Mouse (Mus musculus) layer of hippocampus, adult 11-12 months (tissue): ENCODE data around the gene Slc5a5.

Experiments used
- DNase-seq: peaks from one replicate; pipeline ENCODE4 v3.0.0; 2022; ENCODE audit warnings: low spot score

Slc5a5 gene

DNA sequence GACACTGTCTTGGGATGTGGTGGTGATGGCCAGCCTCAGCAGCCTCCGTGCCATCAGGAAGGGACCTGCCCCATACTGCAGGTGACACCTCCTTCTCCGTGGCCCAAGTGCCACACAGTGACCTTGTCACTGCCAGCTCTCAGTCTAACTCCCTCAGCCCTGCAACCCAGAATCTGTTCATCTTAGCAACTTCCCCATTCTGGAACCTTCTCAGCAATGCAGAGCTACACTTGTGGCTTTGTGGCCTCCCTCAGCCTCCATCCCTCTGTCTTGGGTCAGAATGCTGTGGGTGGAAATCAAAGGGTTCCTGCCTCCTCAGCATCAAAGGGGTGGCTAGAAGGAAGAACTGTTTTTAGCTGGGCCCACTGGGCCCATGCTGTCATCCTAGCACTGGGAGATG, 38.7 kb downstream of the Slc5a5 start:
- peak; percentile 12 for DNase-seq

DNA sequence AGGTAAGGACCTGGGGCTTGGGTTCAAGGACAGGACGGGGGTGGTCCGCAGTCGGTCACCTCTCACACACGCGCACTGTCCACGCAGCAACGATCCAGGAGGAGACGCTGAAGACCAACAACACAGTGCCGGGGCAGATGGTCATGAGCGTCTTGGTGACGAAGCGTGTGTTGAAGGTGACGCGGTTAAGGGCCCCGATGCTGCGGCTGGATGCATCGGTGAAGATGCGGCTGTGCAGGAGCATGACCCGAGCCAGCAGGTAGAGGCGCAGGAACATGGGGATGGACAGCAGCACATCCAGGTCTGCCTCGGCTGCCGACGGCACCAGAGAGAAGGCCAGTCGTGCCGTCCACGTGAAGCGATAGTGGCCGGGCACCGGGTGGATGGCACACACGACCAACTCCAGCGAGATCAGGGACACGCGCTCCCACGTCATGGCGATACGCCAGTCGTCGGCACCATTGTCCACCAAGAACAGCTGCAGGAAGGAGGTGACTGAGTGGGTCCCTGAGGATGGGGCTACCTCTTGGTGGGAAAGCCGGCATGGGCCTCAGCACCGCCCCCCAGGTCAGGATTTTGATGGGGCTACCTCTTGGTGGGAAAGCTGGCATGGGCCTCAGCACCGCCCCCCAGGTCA, 39.8 kb downstream of the Slc5a5 start:
- DNase-seq: no peak

DNA sequence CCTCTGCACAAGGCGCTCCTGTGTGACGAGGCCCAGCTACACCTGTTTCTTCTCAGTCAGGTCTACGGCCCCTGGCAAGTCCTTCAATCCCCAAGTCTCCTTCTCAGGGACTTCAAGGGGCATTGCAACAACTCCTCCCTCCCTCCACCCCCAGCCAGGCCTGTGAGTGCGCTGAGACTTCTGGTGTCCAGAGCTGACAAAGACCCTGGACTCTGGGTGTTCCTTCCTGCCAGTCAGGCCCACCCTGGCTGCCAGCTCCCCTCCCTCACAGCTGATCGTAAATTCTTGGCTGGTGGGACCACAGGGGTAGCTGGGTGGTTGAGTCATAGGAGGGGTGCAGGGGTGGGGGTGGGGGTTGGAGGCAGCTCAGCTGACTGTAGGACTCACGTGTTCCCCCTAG, 40.7 kb downstream of the Slc5a5 start:
- no peak for DNase-seq

DNA sequence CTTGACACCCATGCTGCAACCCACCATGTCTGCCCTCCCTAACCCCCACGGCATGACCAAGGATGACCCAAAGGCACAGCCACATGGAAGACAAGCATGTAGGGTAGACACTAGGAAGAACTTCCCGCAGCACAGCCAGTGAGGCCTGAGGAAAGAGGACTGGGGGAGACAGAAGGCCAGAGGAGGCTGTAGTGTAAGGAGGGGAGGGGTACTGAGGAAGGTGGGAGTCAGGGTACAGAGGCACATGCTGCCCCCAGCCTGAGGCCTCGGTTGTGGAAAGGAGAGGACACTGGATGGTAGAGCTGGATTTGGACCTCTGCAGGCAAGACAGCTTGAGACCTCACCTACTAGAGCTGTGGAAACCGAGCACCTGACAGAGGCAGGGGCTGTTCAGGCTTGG, 41.6 kb downstream of the Slc5a5 start:
- DNase-seq: no peak

DNA sequence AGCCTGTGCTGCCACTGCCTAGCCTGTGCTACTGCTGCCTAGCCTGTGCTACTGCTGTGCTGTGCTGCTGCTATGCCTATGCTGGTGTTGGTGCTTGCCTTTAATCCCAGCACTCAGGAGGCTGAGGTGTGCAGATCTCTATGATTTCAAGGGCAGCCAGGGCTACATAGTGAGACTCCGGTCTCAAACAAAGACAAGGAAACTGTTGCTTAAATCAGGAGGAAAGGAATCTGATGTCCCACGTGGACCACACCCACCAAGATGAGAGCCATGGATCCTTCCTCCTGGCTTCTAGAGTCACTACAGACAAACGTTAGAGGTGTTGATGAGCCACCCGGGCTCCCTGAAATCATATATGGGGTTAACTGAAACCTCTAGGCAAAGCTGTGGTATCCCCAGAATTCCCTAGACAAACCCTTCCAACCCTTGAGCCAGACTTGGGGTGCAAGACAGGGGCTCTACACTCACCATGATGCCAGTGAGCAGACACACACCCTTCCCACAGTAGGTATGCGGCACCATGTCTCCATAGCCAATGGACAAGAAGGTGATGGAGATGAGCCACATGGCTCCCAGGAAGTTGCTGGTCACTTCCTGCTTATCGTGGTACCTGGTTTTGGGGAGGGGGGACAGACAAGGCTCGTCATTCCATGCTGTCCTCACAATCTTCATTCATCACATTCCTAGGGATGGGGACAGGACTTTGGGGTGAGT, 42.3 kb downstream of the Slc5a5 start:
- DNase-seq: no peak

DNA sequence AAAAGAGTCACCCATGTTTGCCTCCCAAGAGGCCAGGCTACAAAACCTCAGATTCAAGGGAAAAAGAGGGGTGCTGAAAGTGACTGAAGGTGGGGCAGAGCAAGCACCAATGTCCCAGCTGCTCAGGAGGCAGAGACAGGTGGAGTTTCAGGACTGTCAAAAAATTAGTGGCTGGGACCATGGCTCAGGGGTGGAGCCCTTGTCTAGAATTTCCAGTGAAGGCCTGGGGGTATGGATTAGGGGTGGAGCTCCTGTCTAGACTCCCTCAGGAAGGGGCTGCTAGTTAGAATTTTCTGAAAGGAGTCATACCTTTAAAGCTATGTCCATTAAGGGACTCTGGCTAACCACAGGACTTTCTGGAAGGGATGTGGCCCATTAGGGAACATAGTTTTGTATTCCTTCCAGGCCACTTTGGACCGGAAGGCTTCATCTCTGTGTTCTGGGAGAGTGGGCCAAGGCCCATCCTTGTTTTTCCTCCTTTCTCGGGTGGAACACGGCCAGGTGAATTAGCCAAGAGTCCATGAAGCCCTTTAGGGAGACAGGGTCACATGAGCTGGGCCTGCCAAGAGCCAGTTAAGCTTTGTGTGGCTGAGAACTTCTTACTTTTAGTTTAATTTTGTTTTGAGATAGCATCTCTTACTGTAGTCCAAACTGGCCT, 43.1 kb downstream of the Slc5a5 start:
- no peak for DNase-seq

DNA sequence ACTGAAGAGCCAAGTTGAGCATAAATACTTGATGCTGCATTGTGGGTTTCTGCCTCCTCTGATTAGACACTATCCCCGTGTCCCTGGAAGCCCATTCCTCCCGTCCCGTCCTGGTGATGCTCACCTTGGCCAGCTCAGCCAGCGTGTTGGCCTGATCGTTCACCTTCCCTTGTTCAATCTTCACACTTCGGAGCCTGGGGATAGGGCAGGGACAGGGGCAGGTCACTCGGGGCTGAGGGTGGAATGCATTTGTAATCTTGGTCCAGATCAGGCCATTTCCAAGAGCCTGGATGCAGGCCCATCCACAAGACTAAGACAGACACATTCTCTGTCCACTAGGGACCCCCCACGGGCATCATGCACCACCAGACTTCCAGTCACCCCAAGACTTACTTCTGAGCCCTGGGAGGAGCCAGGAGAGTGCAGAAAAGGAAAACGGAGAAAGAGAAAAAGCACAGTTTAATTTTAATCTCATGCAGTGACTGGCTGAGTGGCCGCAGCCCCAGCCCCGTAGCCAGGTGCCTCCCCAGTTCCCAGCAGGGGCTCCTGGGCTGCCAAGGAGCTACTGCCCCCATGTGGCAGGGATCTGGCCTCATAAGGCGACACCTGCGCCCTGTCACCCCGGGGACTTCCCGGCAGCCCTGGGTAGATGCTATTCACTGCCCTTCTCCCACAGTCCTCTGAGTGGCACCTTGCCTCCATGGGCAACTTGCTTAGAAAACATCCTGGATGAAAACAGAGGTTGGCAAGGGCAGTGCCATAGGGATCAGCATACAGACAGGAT, 46.0 kb downstream of the Slc5a5 start:
- no peak for DNase-seq

DNA sequence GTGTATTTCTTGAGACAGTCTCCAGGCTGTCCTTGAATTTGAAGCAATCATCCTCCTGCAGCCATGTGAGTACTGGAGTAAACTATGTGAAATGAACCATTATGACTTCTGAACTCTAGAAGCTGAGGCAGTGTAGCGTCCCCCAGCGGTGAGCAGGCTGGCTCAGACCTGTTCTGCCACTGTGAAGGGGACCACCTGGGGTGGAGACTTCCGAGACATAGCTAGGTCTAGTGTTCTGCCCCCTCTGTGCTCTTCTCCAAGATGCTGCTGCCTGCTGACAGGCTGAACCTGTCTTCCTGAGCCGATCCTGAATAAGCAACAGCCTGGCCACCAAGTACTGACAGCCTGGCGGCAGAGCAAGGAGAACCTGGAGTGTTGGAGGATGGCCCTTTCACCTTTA, 47.4 kb downstream of the Slc5a5 start:
- no peak for DNase-seq

DNA sequence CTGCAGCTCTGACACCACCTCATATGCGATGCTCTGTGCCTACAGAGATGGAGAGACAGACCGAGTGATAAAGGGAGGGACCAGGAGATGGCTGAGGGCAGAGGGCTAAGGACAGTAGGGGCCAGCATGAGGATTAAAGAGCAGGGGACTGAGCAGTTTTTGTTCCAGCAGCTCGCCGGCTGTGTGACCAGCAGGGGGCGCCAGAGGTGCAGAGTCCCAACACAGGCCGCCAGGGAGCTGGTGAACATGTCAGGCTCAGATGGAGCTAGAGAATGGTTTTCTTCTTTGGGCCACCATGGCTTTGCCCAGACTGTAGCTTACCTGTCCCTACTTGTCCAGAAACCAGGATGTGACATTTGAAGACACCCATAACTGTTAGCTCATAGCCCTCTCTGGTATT, 48.0 kb downstream of the Slc5a5 start:
- peak; percentile 92 for DNase-seq

DNA sequence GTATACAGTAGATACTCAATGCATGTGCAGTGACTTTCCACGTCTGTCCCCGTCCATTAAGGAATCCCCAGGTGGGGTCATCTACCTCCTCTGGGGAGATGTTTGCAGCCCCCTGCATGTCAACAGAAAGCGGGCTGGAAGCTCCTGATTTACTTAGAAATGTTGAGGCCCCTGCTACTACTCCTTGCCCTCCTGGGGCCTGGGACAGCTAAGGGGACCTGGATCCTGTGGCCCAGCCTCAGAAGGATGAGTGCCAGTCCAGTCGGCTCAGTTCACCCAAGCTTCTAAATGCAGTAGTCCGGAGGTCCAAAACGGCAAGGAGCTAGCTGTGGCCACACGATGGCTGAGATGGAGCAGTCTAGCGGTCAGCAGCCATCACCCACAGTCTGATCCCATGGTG, 48.6 kb downstream of the Slc5a5 start:
- DNase-seq: no peak

DNA sequence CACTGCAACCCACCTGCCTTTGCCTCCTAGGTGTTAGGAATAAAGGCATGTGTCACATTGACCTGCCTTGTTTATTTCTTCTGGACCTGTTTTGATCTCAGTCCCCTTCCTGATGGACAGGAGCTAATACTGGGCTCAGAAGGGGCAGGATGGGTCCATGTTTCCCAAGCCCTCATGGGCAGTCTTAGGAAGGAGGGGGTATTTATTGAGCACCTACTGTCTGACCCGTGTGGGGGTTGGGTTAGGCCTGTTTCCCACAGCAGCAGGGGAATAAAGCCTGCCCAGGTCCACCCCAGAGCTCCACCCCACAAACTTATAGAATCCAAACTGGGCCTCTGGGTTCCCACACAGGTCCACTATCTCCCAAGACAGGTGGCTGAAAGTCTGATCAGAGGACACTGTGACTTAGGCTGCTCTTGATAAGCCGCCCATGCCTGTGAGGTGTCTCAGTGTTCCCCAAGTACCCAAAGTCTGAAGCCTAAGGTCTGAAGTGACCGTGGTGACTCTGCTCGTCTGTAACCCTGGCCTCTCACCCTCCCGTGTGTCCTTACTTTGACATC, 49.3 kb downstream of the Slc5a5 start:
- DNase-seq: no peak

DNA sequence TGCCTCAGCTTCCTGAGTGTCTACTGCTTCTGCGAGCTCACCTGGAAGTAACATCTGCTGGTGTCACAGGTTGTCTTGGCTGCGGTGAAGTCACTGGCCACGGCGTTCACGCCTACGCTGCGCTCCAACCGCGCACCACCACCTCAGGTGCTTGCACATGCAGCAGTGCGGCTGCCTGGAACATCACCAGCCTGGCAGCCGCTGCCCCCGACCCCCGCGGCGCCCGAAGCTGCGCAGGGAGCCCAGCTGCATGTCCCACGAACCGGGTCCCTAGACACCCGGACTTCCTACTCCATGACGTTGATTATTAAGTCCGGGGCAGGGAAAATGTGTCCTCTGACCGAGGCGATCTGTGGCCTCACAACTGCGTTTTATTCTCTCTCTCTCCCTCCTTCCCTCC, 50.1 kb downstream of the Slc5a5 start:
- DNase-seq: no peak

DNA sequence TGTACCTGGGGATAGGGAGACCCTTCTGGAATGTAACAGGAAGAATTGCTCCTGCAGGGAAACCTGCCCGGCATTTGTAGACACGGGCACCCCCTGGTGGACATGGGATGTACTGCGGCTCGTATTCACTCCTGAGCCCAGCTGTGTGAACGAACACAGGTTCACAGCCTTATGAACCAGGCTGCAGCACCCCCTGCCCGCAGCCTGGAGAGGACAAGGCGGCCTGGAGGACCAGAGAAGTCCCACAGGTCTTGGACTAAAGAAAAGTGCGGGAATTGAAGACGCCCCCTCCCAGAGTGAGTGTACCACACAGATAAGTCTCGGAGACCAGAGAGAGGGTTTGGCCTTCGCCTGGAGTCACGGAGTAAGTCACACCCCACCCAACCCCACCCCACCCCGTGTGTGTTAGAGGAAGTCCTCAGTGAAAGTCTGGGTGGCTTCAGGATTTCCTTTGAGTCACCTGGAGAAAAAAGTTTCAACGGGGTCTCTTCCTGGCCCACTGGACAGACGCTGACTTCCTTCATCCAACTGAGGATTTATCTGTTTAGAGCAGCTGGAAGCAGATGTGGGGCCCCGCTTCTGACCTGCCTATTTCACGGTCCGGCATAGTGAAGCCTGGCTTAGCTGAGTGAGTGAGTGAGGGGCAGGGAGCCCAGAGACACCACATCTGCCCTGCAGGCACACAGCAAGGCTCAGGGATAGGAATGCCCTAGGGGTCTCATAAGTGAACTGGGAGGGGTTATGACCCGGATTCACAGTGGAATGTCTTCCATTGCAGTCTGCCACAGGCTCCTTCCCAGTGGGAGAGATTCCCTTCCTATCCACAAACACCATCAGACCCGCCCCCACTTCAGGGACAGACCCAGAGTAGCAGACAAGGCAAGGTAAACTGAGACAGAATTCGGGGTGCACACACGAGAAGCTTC, 51.1 kb downstream of the Slc5a5 start:
- peak; percentile 93 for DNase-seq

DNA sequence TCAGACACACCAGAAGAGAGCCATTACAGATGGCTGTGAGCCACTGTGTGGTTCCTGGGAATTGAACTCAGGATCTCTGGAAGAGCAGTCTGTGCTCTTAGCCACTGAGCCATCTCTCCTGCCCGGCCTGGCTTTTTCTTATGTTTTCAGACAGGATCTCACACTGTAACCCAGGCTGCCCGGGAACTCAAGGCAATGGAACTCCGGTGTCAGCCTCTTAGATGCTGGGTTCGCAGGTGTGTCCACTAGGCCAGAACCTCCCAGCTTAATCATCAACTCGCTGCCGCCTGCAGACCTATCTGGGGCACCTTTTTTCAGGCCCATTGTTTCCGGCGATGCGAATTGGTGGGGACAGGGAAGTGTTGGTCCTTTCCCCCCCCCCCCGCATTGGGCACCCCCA, 52.0 kb downstream of the Slc5a5 start:
- DNase-seq: no peak

DNA sequence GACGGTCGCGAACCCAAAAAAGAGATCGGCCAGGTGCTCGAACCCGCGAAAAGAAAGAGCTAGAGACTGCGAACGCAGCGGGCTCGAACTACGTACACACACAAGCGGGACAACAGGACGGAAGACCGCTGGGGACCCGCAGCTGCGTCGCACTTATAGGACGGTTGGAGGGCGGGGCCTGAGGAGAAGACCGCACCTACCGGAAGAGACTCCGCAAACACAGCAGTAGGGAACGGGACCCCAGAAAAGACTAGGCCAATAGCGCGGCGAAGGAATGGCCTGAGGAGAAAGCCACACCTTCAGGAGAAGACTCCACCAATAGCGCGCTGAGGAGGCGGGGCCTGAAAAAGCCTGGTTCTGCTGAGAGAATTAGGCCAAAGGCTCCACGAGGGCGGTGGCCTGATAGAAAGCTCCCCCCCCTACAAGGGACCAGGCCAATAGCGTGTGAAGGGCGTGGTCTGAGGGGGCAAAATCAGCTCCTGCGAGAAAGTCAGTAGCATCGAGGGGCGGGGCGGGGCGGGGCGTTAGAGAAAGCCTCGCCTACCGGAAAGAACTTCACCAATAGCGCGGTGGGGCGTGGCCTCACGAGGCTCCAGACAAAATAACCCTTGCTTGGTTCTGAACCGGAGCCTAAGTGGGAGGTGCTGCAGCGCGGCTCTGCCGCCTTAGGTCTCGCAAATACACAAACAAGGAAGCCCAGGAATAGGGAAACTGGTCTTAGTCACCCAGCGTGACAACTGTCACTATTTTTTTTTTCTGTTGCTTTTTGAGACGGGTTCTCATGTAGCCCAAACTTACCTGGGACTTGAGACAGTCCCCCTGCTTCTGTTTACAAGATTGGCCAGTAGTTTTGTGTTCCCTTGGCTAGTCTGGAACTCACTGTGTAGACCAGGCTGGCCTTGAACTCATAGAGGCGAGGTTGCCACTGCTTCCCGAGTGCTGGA, 52.9 kb downstream of the Slc5a5 start, which contains the start of gene Arrdc2:
TSS of gene Arrdc2 (minus strand) at position 313 of the 944 bp plus-strand sequence.
- peak; percentile 100 for DNase-seq

DNA sequence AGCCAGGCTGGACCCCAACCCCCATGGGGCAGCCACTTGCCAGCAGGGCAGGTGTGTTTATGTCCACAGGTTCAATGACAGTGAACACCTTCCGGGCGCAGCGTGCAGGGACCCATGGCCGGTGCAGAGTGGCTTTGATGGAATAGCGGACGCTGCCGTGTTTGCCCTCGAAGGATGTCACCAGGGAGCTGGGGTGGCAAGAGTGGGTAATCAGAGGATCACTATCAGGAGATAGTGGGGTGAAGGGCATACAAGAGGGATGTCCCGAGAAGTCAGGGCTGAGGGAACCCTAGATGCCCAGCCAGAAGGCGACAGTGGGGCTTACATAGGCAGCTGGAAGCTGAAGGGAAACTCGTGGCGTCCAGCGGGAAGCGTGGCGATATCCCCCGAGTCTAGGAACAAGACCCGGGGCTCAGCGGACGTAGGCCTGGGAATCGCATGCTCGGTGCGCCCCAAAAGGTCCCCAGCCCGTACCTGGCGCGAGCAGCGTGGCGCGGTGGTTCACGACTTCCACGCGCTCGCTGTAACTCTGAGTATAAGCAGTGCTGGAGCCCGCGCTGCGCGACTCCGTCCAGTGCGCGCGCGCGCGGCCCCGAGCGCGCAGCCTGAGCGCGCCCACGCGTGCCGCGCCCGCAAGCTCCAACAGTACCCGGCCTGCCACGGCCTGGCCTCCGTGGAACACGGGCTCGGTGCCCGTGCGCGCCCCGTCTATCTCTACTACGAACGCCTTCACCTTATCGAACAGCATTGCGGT, 53.7 kb downstream of the Slc5a5 start:
- no peak for DNase-seq

DNA sequence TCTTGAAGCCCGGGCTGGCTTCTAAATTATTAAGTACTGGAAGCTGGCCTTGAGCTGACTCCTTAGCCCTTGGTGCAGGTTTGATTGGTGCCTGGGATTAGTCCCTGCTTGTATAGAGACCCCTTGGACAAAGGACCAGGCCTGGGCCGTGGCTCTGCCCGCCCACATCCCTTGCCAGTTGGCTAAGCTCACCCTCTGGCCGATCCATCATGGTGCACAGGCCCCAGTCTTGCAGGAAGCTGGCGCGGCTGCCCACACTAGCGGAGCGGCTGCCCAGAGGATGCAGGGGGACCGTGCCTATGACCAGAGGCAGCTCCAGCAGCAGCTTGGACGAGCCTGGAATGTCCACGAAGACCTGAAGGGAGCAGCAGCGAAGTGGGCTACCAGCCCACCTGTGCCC, 55.9 kb downstream of the Slc5a5 start:
- no peak for DNase-seq

DNA sequence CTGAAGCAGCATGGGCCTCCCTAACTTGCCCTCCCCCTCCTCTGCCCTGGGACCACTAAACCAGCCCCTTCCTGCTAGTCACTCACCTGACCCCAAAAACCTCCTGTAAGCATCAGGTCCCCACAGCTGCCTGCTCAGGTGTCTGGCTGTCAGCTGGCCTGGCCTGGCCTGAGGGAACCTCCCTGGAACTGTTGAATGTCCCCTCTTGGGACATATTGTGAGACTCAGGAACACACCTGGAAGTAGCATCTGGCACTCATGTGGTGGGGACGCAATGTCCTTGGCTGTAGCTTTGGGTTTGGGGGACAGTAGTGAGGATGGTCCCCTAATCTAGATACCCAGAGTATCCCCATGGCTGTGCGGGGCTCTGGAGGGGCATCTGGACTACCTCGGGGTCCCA, 58.5 kb downstream of the Slc5a5 start:
- DNase-seq: no peak

DNA sequence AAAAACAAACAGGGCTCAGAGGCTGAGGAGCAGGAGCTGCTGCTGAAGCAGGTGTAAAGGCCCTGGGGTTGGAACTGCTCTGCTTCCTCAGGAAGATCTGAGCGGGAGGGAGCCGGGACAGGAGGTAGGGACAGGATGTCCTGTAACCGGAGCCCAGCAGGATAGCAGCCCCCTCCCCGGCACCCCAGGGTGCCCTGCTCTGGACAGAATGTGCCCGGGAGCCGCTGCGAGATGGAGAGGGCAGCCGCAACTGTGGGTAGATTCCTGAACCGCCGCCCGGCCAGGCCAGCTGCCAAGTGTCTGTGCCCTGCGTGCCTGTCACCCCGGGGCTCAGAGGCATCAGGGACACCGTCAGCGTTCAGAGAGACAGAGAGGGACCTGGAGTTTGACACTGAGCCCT, 59.0 kb downstream of the Slc5a5 start:
- peak; percentile 74 for DNase-seq
